Mouse (Mus musculus): ENCODE measurements around the gene Gpr1. TPM values are rescaled to one million over a fixed set of nuclear protein-coding genes. Genes with fewer than 3 reads are reported as not detected.
"Not testable (repeated sequence)": the region's sequence is repeated elsewhere in the genome, so short reads cannot be mapped to it uniquely, and the experiment has no call there.

The Gpr1 gene
- polyA plus RNA-seq, 1 experiment = 0.98 TPM

- no peak for DNase-seq (ENCODE audit: extremely low spot score in 1 of 2, low spot score in 1 of 2)
These were observed 11.5 kb upstream of the Gpr1 start for GRCm38 (mm10) chr1:63225890-63226289.

DNA sequence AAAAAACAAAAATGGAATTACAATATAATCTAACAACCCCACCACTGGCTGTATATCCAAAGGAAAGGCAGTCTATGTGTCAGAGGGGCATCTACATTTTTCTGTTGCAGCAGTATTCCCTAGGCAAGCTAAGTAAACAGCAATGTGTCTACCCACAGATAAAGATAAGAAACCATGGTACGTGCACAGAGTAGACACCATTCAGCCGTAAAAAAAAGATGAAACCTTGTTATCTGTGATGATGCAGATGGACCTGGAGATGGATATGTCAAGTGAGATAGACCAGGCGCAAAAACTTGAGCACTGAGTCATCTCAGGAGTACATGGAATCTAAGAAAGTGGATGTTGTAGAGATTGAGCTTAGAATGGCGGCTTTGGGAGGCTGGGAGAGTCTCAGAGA, 10.7 kb upstream of the Gpr1 start:
- DNase-seq (ENCODE audit: extremely low spot score in 1 of 2, low spot score in 1 of 2) = no peak

DNA sequence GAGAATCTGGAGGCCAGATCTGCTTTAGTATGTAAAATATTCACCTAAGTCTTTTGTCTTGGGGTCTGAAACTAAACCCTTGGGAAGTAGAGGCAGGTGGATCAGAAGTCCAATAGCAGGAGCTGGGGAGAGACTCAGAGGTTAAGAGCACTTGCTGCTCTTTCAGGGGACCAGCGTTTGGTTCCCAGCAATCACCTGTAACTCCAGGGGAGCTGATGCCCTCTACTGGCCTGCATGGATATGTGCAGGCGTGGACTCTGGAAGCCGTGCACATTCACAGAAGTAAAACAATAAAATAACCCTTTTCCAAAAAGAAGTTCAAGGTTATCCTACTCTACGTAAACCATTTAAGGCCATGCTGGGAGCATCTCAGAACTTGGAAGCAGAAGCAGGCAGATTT, 4.9 kb upstream of the Gpr1 start:
- DNase-seq (ENCODE audit: extremely low spot score in 1 of 2, low spot score in 1 of 2) = no peak

DNA sequence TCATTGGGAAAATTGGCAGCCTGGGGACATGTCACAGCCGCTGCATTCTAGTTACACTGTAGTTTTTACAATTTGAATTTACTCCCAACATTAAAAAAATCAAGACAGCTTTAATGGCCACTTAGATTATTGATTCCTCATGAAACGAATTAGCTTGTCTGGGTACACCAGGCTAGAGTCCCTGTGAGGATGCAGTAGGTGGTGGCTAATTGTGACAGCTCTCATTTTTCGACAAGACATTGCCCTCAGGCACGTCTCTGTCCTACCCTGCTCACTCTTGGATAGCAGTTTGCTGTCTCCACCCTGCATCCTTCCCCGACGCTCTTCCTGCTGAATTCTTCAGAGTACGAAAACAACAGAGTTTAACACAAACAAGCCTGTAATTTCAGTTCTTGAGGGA, 288 bp upstream of the Gpr1 start:
- DNase-seq (ENCODE audit: extremely low spot score in 1 of 2, low spot score in 1 of 2) = no peak

DNA sequence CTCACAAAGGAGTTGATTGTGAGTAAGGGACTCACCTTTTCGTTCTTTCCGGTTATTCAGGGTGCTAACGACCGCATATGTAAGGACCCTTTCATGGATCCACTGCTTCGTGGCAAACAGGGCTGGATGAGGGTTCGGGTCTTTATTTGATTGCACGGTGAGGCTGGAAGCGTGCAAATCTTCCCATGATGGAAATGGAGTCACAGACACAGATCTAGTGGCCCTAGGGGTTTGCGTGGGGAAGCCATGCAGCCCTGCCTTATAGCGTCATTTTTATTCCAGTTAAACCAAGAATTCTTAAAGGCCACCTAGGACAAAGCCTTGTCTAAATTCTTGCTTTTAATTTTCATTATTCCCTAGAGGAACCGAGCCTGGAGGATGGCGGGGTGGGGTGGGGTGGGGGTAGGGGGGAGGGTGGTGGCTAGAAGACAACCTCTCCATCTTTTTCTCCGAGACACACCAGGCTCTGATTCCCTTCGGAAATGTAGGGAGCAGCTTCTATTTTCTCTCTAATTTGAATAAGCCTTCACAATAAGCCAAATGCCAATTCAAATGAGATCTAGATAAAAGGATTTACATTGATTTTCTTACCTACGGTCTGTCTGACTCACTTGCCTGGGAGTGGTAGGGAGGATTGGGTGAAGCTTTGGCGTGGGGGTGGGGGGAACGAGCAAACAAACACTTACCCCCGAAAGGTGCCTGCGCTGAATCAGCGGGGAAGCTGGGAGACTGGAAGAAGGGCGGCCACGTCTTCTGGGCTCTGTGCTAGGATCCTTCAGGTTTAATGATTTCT, 669 bp downstream of the Gpr1 start:
- peak in 1 of 2 experiments; percentile 28 for DNase-seq (ENCODE audit: extremely low spot score in 1 of 2, low spot score in 1 of 2)

DNA sequence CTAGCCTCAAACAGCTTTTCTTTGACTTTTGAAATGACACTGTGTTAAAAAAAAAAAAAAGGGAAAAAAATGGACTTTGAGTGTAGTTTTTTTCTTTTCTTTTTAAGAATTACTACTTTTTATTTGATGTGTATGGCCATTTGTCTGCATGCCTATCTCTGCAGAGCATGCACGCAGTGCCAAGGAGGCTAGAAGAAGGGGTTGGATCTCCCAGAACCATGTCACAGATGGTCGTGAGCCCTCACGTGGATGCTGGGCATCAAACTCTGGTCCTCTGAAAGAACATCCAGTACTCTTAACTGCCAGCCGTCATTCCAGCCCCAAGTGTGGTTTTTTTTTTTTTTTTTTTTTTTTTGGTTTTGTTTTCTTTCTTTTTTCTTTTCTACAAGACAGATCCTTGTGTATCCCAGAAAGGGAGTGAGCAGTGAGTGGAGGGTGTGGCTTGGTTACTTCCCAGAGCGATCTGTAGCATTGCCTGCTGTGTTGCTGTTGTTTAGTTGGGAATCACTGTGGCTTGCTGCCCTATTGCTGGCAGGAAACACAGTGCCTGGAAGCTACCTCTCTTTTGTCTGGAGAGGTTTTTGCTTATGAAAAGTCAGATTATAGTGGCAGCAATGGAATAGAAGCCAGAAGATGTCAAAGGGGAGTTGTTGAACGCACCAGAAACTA, 4.3 kb downstream of the Gpr1 start:
- DNase-seq (ENCODE audit: extremely low spot score in 1 of 2, low spot score in 1 of 2) = no peak

DNA sequence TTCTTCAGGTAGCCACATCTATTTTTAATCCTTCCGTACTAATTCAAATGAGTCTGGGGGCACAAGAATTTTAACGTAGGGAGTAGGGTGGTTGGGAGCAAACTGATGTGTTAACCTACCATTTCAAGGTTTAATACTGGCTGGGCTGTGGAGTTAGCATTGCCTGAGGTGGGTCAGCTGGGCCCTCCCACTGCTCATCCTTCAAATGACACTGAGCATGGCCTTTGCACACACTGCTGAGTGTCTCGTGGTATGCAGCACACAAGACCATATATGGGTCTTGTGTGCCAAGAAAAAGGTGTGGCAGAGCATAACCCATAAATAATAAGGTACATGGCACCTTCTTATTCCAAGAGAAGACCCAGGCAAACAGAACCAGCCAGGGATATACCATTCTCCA, 6.7 kb downstream of the Gpr1 start:
- no peak for DNase-seq (ENCODE audit: extremely low spot score in 1 of 2, low spot score in 1 of 2)

GRCm38 (mm10) chr1:63204660-63205394, 9.5 kb downstream of the Gpr1 start:
- DNase-seq (ENCODE audit: extremely low spot score in 1 of 2, low spot score in 1 of 2) = no peak

DNA sequence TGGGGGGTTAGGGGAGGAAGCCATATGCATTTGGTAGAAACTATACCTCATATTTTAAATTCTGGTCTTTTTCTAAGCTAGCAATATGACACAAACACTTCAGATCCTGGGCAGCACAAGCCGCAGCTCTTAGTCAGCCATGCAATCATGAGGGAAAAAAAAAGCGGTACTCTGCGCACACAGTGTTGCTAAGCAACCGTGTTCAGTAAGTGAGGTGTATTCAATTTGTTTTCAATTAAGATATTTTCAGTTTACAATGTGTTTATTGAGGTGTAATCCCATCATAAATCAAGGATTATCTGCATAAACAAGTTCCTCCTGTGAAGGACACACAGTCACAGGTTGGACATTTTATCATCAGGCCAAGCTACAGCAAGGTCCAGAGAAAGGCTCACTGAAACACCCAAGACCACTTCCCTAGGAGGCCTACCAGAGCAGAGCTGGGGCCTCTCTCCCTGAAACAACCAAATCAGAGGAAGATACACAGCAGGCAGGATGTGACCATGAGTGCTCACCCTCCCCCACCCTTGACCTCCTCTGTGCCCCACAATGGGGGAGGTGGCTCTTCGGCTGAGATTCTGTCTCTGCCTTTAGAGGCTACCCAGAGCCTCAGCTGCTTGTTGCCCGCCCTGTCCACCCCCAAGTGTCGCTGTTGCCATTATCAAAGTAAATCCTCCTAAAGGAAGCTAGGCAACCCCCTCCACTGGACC, 10.2 kb downstream of the Gpr1 start:
- peak in 1 of 2 experiments; percentile 62 for DNase-seq (ENCODE audit: extremely low spot score in 1 of 2, low spot score in 1 of 2)

- no peak for DNase-seq (ENCODE audit: extremely low spot score in 1 of 2, low spot score in 1 of 2)
These were observed 10.9 kb downstream of the Gpr1 start for GRCm38 (mm10) chr1:63203471-63203870.

- no peak for DNase-seq (ENCODE audit: extremely low spot score in 1 of 2, low spot score in 1 of 2)
These were observed 12.7 kb downstream of the Gpr1 start for GRCm38 (mm10) chr1:63201672-63202071.

GRCm38 (mm10) chr1:63200322-63200721, 14.0 kb downstream of the Gpr1 start:
- no peak for DNase-seq (ENCODE audit: extremely low spot score in 1 of 2, low spot score in 1 of 2)

DNA sequence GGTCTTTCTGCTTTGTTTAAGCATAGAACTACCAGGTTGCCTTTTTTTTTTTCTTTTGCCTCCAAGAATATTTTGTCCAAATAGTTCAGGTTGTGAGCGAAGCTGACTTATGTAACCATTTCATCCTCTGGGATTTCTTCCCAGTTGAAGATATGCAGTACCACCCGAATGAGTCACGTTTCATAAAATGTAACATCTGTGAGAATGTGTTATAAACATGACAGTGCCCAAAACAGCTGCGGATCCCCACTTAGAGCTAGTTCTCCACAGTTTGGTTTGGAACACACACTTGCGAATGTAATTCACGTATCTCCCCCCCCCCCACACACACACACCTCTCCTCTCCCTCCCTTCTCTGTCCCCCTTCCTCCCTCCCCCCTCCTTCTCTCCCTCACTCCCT, 15.0 kb downstream of the Gpr1 start:
- DNase-seq (ENCODE audit: extremely low spot score in 1 of 2, low spot score in 1 of 2) = no peak

DNA sequence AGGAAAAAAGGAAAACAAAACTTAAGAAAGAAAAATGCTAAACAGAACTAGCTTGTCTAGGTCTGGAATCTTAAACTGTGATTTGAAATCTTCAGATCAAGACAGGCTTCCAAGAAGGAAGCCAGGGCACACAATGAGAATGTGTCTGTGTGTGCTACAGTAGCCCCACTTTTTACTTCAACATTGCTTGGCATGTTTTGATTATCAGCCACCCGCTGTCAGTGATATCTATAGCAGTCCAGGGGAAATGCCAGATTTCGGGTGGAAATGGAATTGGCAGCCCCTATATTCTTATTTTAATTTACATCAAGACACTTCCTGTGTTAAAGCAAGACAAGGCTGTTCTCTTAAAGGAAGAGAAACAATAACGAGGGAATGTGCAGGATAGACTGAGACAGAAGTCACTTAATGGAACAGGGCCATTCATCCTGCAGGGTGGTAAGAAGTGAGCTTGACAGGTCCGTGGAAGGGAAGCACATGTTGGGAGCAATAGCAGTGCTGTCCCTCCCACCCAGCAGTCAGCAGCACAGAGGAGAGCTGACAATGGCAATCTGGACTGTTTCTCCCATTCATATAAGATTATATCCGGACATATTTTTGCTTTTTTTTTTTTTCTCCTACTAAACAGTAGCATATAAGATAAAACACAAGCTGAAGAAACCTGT, 18.4 kb downstream of the Gpr1 start:
- no peak for DNase-seq (ENCODE audit: extremely low spot score in 1 of 2, low spot score in 1 of 2)

DNA sequence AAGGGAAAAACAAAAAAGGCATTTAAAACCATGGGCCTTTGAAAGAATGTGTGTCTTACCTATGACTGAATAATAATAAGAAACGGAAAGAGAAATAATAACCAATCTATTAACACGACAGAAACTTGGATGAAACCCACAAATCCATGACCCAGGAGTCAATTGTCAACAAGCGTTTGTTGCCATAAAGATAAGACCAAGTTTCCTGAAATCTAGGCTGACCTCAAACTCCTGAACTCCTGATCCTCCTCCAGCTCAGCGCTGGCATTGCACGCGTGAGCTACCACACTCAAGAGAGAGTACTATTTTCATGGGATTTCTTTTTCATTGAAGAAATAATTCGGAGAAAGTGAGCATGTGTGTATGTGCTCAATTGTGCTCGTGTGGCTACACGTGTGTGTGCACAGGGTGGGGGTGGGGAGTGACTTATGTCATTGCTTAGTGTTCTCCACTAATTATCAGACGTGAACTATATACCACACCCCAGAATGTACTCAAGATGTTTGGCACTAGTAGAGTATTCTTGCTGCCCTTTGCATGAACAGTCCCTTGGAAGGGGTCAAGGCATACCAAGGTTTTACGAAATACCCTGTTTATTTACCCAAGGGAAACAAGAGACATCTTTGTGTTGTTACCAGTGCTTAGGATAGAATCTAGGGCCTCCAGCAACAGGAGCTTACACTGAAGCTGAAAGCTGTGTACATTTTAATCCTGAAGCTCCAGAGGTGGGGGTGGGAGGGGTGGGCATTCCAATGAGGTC, 21.9 kb downstream of the Gpr1 start:
- DNase-seq (ENCODE audit: extremely low spot score in 1 of 2, low spot score in 1 of 2) = no peak

DNA sequence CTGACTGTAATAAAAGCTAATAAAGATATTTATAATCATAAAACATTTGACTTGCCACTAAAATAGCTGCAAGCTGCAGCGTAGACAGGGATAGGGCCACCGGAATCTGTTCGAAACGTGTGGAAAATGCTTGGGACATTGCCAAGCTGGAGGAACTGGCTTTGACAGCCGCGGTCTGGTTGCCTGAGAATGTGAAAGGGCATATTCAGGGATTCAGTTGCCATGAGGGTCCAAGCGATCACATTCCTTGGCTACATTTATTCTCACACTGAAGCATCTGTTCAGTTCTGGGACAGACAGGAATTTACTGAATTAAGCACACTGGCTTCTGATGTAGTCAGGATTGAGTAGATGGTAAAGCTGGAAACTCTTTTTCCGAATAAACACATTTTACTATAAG, 23.5 kb downstream of the Gpr1 start:
- DNase-seq (ENCODE audit: extremely low spot score in 1 of 2, low spot score in 1 of 2) = no peak

GRCm38 (mm10) chr1:63188536-63188935, 25.8 kb downstream of the Gpr1 start:
- no peak for DNase-seq (ENCODE audit: extremely low spot score in 1 of 2, low spot score in 1 of 2)

DNA sequence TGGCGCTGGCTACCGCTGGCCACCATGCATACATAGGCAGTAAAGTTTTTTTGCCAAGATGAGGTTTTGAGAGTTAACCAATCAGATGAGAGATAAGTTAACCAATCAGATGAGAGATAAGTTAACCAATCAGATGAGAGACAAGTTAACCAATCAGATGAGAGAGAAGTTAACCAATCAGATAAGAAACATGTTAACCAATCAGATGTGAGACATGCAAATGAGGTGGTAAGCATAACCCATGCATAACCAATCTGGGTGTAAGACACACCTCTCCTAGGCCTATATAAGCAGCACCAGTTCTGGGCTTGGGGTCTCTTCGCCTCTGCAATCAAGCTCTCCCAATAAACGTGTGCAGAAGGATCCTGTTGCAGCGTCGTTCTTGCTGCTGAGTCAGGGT, 28.9 kb downstream of the Gpr1 start:
- not testable (repeated sequence) for DNase-seq (ENCODE audit: extremely low spot score in 1 of 2, low spot score in 1 of 2)

- peak; percentile 46 to 88 for DNase-seq (ENCODE audit: extremely low spot score in 1 of 2, low spot score in 1 of 2)
These were observed 31.6 kb downstream of the Gpr1 start for GRCm38 (mm10) chr1:63182636-63183270.

All from frontal cortex, adult 2 months (tissue).